Mouse (Mus musculus) spleen, adult 12 weeks (tissue): ENCODE measurements around the gene Srsf5.
"Not testable (repeated sequence)": the region's sequence is repeated elsewhere in the genome, so short reads cannot be mapped to it uniquely, and the experiment has no call there.

Experiments
- DNase-seq: peaks from one replicate; pipeline ENCODE4 v3.0.0; 2022; ENCODE audit warnings: low spot score

The Srsf5 gene

GRCm38 (mm10) chr12:80949603-80950002 is 4.3 kb downstream of the Srsf5 start:
- not testable (repeated sequence) for DNase-seq

GRCm38 (mm10) chr12:80951640-80952219 is 6.4 kb downstream of the Srsf5 start:
- no peak for DNase-seq

- no peak for DNase-seq
Observed at GRCm38 (mm10) chr12:80952526-80952925, 7.2 kb downstream of the Srsf5 start.

- DNase-seq = no peak
Observed at GRCm38 (mm10) chr12:80956039-80956438, 10.7 kb downstream of the Srsf5 start.

- no peak for DNase-seq
Observed at GRCm38 (mm10) chr12:80957961-80958360, 12.7 kb downstream of the Srsf5 start.

GRCm38 (mm10) chr12:80962566-80962965 is 17.3 kb downstream of the Srsf5 start:
- DNase-seq = no peak

- DNase-seq = no peak
Observed at GRCm38 (mm10) chr12:80966059-80966838, 20.9 kb downstream of the Srsf5 start.

GRCm38 (mm10) chr12:80967918-80968317 is 22.6 kb downstream of the Srsf5 start:
- DNase-seq = no peak

- DNase-seq = no peak
Observed at GRCm38 (mm10) chr12:80968605-80969004, 23.3 kb downstream of the Srsf5 start, which contains the start of gene Slc10a1. Slc10a1 (minus strand) TSS chr12:80968705.

- no peak for DNase-seq
Observed at GRCm38 (mm10) chr12:80970181-80970705, 24.9 kb downstream of the Srsf5 start.

GRCm38 (mm10) chr12:80971756-80972155 is 26.5 kb downstream of the Srsf5 start:
- no peak for DNase-seq

GRCm38 (mm10) chr12:80975939-80976671 is 30.8 kb downstream of the Srsf5 start:
- DNase-seq = no peak

GRCm38 (mm10) chr12:80982326-80982725 is 37.0 kb downstream of the Srsf5 start:
- peak; percentile 46 for DNase-seq

GRCm38 (mm10) chr12:80983695-80984094 is 38.4 kb downstream of the Srsf5 start:
- DNase-seq = no peak

- DNase-seq = no peak
Observed at GRCm38 (mm10) chr12:80986628-80987027, 41.3 kb downstream of the Srsf5 start.

GRCm38 (mm10) chr12:80988286-80988685 is 43.0 kb downstream of the Srsf5 start:
- no peak for DNase-seq

- no peak for DNase-seq
Observed at GRCm38 (mm10) chr12:80990901-80991445, 45.7 kb downstream of the Srsf5 start.

- DNase-seq = peak; percentile 2
Observed at GRCm38 (mm10) chr12:80991806-80992205, 46.5 kb downstream of the Srsf5 start.

GRCm38 (mm10) chr12:80992540-80993122 is 47.3 kb downstream of the Srsf5 start:
- DNase-seq = no peak

GRCm38 (mm10) chr12:80993773-80994172 is 48.5 kb downstream of the Srsf5 start:
- DNase-seq = no peak

- no peak for DNase-seq
Observed at GRCm38 (mm10) chr12:80995326-80995725, 50.0 kb downstream of the Srsf5 start.

GRCm38 (mm10) chr12:80997652-80998051 is 52.3 kb downstream of the Srsf5 start:
- DNase-seq = no peak
